Mouse (Mus musculus) CH12.LX (cell line): ENCODE data around the gene Aig1. TPM values are rescaled to one million over a fixed set of nuclear protein-coding genes. Genes with fewer than 3 reads are reported as not detected.

Source experiments
- DNase-seq: peaks from one replicate; pipeline ENCODE4 v3.0.0-alpha.2; 2013; ENCODE audit errors: extremely low read depth
- H3K27ac ChIP-seq: 2 replicates; pipeline ENCODE4 v1.5.1; 2012; ENCODE audit warnings: low read depth, mild to moderate bottlenecking, control low read depth, moderate library complexity; ENCODE audit not compliant: insufficient read depth
- H3K27me3 ChIP-seq: replicated peaks from 2 replicates; pipeline ENCODE3; 2012; ENCODE audit warnings: inconsistent platforms
- H3K36me3 ChIP-seq, 2 experiments: replicated peaks in 1 of 2; 2 replicates each; pipeline versions ENCODE3 to v1.6.1; 2012; ENCODE audit warnings: inconsistent platforms in 1 of 2, low read length in 1 of 2, mild to moderate bottlenecking in 1 of 2, mixed read lengths in 1 of 2, moderate library complexity in 1 of 2; ENCODE audit not compliant: control insufficient read depth in 1 of 2, insufficient read depth in 1 of 2
- H3K4me1 ChIP-seq, 2 experiments: 2 replicates each; pipeline ENCODE4 v1.6.1; 2012; ENCODE audit warnings: inconsistent platforms in 1 of 2, moderate library complexity in 1 of 2; ENCODE audit not compliant: insufficient read depth in 2 of 2, control insufficient read depth in 1 of 2
- H3K4me2 ChIP-seq: 2 replicates; pipeline ENCODE4 v1.6.1; 2012; ENCODE audit warnings: low read depth, mild to moderate bottlenecking, control low read depth; ENCODE audit not compliant: poor library complexity, insufficient read depth, severe bottlenecking
- H3K4me3 ChIP-seq, 3 experiments: fragments of 150-350 bp in 1 of 3; sonication (generic) in 1 of 3; replicated peaks in 1 of 3; 2 replicates each; pipeline versions ENCODE3 to v1.5.1; 2011 to 2012; ENCODE audit warnings: low read depth in 2 of 3, low read length in 2 of 3, mild to moderate bottlenecking in 2 of 3, moderate library complexity in 2 of 3, control low read depth in 1 of 3, improper control_type of control experiment in 1 of 3, inconsistent platforms in 1 of 3, mixed read lengths in 1 of 3; ENCODE audit not compliant: poor library complexity in 1 of 3
- H3K79me2 ChIP-seq: replicated peaks from 2 replicates; pipeline ENCODE4 v1.6.1; 2012; ENCODE audit warnings: mild to moderate bottlenecking, moderate library complexity; ENCODE audit not compliant: control insufficient read depth, poor library complexity, insufficient read depth, severe bottlenecking; ENCODE audit errors: extremely low read depth
- H3K9ac ChIP-seq: 2 replicates; pipeline ENCODE4 v1.6.1; 2012; ENCODE audit warnings: low read depth, mild to moderate bottlenecking, control low read depth, moderate library complexity; ENCODE audit not compliant: insufficient read depth
- H3K9me3 ChIP-seq: replicated peaks from 2 replicates; pipeline ENCODE3; 2012; ENCODE audit warnings: low read length, inconsistent platforms, mixed read lengths
- EP300 ChIP-seq: IDR thresholded peaks from 2 replicates; pipeline ENCODE4 v1.6.1; 2011; ENCODE audit warnings: low read length, improper control_type of control experiment
- ETS1 ChIP-seq: conservative IDR thresholded peaks from 2 replicates; pipeline ENCODE4 v1.6.1; 2012; ENCODE audit warnings: low read depth, mild to moderate bottlenecking, inconsistent platforms, low read length, improper control_type of control experiment, moderate library complexity
- IRF4 ChIP-seq: IDR thresholded peaks from 2 replicates; pipeline ENCODE4 v1.6.1; 2014; ENCODE audit warnings: low read depth, mild to moderate bottlenecking, inconsistent platforms, low read length, improper control_type of control experiment
- MAX ChIP-seq: IDR thresholded peaks from 2 replicates; pipeline ENCODE4 v1.6.1; 2011; ENCODE audit warnings: low read length, improper control_type of control experiment
- MAZ ChIP-seq: IDR thresholded peaks from 2 replicates; pipeline ENCODE4 v1.6.1; 2012; ENCODE audit warnings: low read depth, mild to moderate bottlenecking, inconsistent platforms, low read length, improper control_type of control experiment, moderate library complexity
- MEF2A ChIP-seq: IDR thresholded peaks from 2 replicates; pipeline ENCODE4 v1.6.1; 2014; ENCODE audit warnings: low read depth, mild to moderate bottlenecking, inconsistent platforms, low read length, improper control_type of control experiment, borderline replicate concordance
- MXI1 ChIP-seq: IDR thresholded peaks from 2 replicates; pipeline ENCODE4 v1.6.1; 2011; ENCODE audit warnings: mild to moderate bottlenecking, low read depth, low read length, improper control_type of control experiment
- NRF1 ChIP-seq: IDR thresholded peaks from 2 replicates; pipeline ENCODE4 v1.6.1; 2014; ENCODE audit warnings: low read depth, mild to moderate bottlenecking, inconsistent platforms, low read length, improper control_type of control experiment, moderate library complexity
- SIN3A ChIP-seq: IDR thresholded peaks from 2 replicates; pipeline ENCODE4 v1.6.1; 2012; ENCODE audit warnings: low read length, improper control_type of control experiment, inconsistent platforms
- SMC3 ChIP-seq: IDR thresholded peaks from 2 replicates; pipeline ENCODE4 v1.6.1; 2011; ENCODE audit warnings: low read depth, low read length, improper control_type of control experiment
- TBP ChIP-seq: conservative IDR thresholded peaks from 2 replicates; pipeline ENCODE4 v1.6.1; 2011; ENCODE audit warnings: low read depth, low read length, improper control_type of control experiment
- ZMIZ1 ChIP-seq: IDR thresholded peaks from 2 replicates; pipeline ENCODE4 v1.6.1; 2012; ENCODE audit warnings: low read depth, mild to moderate bottlenecking, inconsistent platforms, low read length, improper control_type of control experiment
- ZNF384 ChIP-seq: IDR thresholded peaks from 2 replicates; pipeline ENCODE4 v1.6.1; 2012; ENCODE audit warnings: low read depth, low read length, improper control_type of control experiment, inconsistent platforms
- dilution Hi-C: fragments of 300-500 bp; cut with MboI; formaldehyde crosslinking; loops from 2 replicates; pipeline ENCODE4 v1.14.3; 2020; ENCODE audit warnings: low sequenced_read_pairs; ENCODE audit not compliant: extremely low pct_unique_long_range_greater_than_20kb, extremely low pct_ligation_motif_present
- in situ Hi-C: fragments of 300-500 bp; cut with MboI; formaldehyde crosslinking; loops from 3 replicates; pipeline ENCODE4 v1.14.3; 2019; ENCODE audit warnings: low sequenced_read_pairs, low pct_ligation_motif_present, low pct_unique_long_range_greater_than_20kb, mixed read lengths
- polyA plus RNA-seq: library from polyadenylated mRNA; unstranded; fragments of >175 nt; gene quantifications from 2 replicates; pipeline ENCODE4 v1.2.1, GENCODE M21; 2012; ENCODE audit warnings: low read depth; ENCODE audit not compliant: insufficient read length
- total RNA-seq, 2 experiments: library from RNA; depleted of rRNA; stranded (reverse); fragments of 300-350 nt in 1 of 2; fragments of >200 nt in 1 of 2; gene quantifications; 2 replicates each; pipeline ENCODE4 v1.2.3; 2012 to 2014

Gene Aig1
- total and polyA plus RNA-seq, 3 experiments: 1.6 to 10.8 (median 2.4) TPM

DNA sequence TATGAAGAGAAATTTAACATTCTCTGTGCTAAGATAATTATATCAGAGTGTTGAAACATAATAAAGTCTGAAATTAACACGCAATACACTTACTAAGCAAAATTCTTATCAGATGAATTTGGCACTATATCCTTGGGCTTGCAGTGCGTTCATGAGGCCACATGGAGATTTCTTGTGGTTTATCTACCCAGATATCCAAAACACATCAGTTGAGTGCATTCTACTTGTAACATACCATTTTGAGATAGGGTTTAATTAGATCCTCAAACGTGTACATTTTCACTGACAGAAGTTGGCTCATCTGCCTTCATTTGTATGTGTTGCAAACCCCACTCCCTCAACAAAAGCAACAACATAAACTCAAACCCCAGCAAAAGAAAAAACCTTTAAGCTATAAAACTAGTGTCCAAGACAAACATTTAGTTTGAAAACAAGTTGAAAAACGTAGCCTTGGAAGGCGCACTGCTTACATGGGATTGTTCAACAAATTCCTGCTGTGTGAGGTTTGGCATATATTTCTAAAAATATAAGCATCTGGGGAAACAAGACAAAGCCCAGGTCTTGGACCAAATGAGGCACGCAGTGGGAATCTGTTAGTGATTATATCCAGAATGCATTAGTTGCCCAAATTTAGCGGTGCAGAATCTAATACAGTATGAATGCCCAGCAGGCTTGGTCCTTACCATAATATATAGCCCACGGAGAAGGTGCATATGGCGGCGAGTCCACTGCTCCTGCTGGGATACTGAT, 178.8 kb downstream of the Aig1 start:
- TF ChIP-seq NRF1 (no peak), MAX (no peak), MEF2A (no peak), MAZ (no peak), ZMIZ1 (no peak), IRF4 (no peak), TBP (no peak), MXI1 (no peak), EP300 (no peak), ZNF384 (no peak), ETS1 (no peak), SIN3A (no peak)
- TF ChIP-seq, all 38 proteins: peak for 0
- H3K4me1 ChIP-seq: peaks cover 4 to 13% of the 10 kb centered on the region in 2 experiments; a peak in 3 of 4 replicates
- no peaks in the 10 kb centered on the region for H3K9me3 ChIP-seq
- no peak overlapping the region for H3K27ac ChIP-seq
- in situ Hi-C loops (no loop called here), dilution Hi-C loops (no loop called here)
- no peaks in the 10 kb centered on the region for H3K36me3 ChIP-seq
- no peak overlapping the region for H3K4me2 ChIP-seq
- no peaks in the 10 kb centered on the region for H3K27me3 ChIP-seq
- H3K4me3 ChIP-seq: no peak overlapping the region
- DNase-seq: no peak
- H3K79me2 ChIP-seq: no peaks in the 10 kb centered on the region
- no peak overlapping the region for H3K9ac ChIP-seq

DNA sequence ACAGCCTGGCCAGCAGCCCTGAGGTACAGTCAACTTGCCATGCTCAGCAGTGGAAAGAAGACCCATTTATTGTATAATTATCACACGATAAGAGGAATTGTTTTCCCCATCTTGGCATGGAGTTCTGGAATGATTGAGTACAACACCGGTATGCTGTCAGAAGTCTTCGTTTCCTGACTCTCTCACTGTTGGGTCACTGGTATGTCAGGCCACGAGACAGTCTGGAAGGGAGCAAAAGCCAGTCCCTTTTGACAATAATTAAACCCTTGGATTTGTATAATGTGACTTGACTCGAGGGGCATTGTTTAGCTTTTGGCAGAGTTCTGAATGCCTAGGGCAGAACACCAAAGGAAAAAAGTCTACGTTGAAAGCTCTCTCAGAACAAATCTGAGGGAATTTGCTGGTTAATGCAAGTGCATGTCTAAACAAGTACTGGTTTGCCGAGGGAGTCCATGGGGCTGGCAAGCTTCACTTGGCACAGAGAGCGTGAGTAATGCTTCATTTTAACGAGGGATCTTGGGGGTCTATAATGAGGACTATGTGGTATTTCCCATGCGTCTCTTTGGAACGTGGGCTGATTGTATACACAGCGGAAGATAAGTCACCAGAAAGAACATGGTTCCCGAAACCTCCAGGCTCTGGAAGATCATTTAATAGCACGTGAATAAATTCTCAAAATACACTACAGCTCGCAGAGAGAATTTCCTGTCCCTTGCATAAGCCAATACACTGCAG, 180.2 kb downstream of the Aig1 start:
- in situ Hi-C loops: no loop called here

More for the DNA sequence above, 180.2 kb downstream of the Aig1 start:
- Histone ChIP-seq H3K9me3 (no peaks in the 10 kb centered on the region), H3K27ac (no peak overlapping the region), H3K4me1 (peaks cover 4 to 13% of the 10 kb centered on the region in 2 experiments; a peak in 3 of 4 replicates), H3K4me2 (no peak overlapping the region), H3K36me3 (no peaks in the 10 kb centered on the region), H3K27me3 (no peaks in the 10 kb centered on the region), H3K4me3 (no peak overlapping the region), H3K79me2 (no peaks in the 10 kb centered on the region), H3K9ac (no peak overlapping the region)
- no peak for TF ChIP-seq SMC3
- dilution Hi-C loops: no loop called here
- DNase-seq: no peak
